Mouse (Mus musculus) thymus, postnatal 25 days (tissue): Measurements from ENCODE around the gene Kcnd1.

ENCODE experiments used
- DNase-seq: peaks from one replicate; pipeline ENCODE4 v3.0.0; 2022

Gene Kcnd1

GRCm38 (mm10) chrX:7859191-7859753 is 37.2 kb downstream of the Kcnd1 start:
- DNase-seq = no peak

GRCm38 (mm10) chrX:7863181-7863580 is 41.1 kb downstream of the Kcnd1 start:
- DNase-seq = no peak

- DNase-seq = no peak
Measured at GRCm38 (mm10) chrX:7864551-7864950, 42.5 kb downstream of the Kcnd1 start.

- DNase-seq = peak; percentile 23
Measured at GRCm38 (mm10) chrX:7865343-7865742, 43.3 kb downstream of the Kcnd1 start.

GRCm38 (mm10) chrX:7865786-7866185 is 43.7 kb downstream of the Kcnd1 start:
- DNase-seq = no peak

- no peak for DNase-seq
Measured at GRCm38 (mm10) chrX:7867141-7867540, 45.1 kb downstream of the Kcnd1 start.

GRCm38 (mm10) chrX:7868506-7868905 is 46.4 kb downstream of the Kcnd1 start:
- no peak for DNase-seq

GRCm38 (mm10) chrX:7869826-7870225 is 47.7 kb downstream of the Kcnd1 start:
- no peak for DNase-seq

- DNase-seq = peak; percentile 87
Measured at GRCm38 (mm10) chrX:7878007-7878419, 55.9 kb downstream of the Kcnd1 start, which contains the start of gene Pim2. Gene Pim2 (plus strand): TSS chrX:7878262.

- no peak for DNase-seq
Measured at GRCm38 (mm10) chrX:7878495-7878894, 56.4 kb downstream of the Kcnd1 start.

GRCm38 (mm10) chrX:7879819-7880218 is 57.7 kb downstream of the Kcnd1 start:
- DNase-seq = peak; percentile 51

GRCm38 (mm10) chrX:7883841-7884567 is 61.9 kb downstream of the Kcnd1 start, which contains the start of gene Slc35a2:
Gene Slc35a2 (plus strand): TSS chrX:7884028.
- DNase-seq = peak; percentile 62
